Mouse (Mus musculus) brain, adult 2 months (tissue): ENCODE data around the gene Mgat4c.
"Not testable (repeated sequence)": the region's sequence is repeated elsewhere in the genome, so short reads cannot be mapped to it uniquely, and the experiment has no call there.

Experiments used
- DNase-seq: peaks from one replicate; pipeline ENCODE4 v3.0.0; 2011; ENCODE audit warnings: low read depth, low spot score

Mgat4c gene

DNA sequence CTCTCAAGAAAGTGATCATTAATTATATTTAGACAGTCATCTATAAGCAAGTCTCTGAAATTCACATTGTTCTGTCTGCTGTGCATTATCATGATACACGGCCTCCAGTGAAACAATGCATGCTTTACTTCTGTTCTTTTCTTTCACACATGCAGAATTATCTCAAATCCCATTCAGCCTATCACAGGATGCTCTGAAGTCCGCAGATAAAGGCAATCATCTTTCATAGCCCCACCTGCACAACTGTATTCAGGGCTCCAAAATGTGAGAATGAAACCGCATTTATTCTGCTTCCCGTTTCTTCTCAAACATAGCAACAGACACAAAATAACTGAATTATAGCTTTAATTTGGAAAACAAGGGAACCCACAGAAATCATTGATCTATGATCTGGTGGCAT lies 446.1 kb downstream of the Mgat4c start:
- DNase-seq = no peak

DNA sequence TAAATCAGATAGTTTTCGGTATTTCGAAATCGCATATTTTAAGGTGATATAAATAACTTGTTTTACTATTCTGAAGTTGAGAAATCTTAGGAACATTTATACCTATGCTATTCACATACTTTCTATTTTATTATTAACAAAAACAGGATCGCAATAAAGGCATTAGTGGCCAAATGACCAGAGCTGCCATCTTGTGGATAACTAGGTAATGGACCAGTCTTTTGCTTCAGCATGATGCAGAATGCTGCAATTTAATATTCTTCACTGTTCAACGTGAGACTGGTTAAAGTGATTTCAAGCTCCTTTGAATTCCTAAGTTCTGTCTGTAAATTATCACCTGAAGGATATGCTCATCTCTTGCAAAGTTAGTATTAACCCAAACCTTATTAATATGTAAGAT lies 473.6 kb downstream of the Mgat4c start:
- DNase-seq = peak; percentile 35

DNA sequence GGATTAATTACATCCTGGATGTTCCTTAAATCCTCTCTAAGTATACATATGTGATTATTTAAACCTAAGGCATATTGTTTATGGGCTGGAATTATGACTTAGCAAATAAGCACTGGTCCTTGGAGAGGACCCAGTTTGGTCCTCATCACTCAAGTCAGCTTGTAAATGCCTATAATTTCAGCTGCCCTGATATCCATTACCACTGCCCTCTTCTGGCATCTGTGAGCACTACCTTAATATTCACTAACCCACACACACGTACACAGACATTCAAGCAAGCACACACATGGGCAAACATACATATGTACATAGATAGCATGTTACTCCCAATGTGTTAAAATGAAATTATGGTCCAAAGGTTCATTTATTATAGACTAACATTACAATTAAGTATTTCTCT lies 474.6 kb downstream of the Mgat4c start:
- DNase-seq = no peak

DNA sequence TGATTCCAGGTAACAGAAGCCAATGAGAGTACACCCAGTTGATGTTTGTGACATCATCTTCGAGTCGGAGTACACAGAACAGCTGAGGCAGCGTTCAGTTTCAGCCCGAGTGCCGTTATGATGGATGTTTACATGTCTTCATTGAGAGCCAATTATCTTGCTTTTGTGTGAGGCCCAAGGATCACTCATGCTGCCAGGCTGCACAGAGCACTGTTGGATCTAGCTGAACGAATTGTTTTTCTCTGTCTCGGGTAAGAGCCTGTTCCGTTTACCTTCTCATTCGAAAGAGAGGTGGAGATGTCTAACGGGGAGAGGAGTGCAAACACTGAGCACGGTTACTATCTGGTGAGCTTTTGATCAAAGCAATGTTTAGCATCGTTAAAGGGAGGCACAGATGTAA lies 477.5 kb downstream of the Mgat4c start:
- DNase-seq = peak; percentile 48

DNA sequence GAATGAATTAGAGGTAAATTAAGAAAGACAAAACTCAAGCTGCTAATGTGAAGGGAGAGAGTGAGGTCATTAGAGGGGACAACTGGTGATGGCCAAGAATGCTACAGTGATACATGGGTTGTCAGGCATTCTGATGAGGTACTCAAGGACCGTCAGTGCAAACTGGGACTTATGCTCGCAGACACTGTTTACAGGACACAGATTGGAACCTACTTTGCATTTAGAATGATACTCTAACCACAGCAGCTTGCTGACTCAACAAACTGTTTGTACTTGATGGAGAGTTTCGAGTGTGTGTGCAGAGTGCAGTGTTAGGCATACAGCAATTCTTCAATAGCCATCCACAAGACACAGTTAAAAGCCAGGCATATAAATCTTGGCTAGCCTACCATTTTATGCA lies 503.4 kb downstream of the Mgat4c start:
- DNase-seq = peak; percentile 39

DNA sequence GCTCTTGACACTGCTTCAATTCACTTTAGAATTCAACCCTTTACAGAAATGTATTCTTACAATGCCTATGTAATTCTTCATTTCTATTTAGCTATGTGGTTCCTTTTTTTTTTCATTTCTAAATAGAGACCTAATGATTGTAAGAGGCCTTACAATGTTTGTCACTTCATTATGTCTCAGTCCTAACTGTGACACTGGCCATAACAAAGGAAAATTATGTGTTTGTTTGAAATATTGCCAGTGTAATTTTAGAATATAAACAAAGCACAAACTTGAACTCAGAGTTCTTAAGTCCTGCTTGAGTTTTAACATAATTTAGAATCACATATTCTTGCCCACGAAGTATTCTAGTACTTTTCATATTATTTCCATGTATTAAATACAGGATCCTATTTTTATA lies 510.4 kb downstream of the Mgat4c start:
- DNase-seq = no peak

DNA sequence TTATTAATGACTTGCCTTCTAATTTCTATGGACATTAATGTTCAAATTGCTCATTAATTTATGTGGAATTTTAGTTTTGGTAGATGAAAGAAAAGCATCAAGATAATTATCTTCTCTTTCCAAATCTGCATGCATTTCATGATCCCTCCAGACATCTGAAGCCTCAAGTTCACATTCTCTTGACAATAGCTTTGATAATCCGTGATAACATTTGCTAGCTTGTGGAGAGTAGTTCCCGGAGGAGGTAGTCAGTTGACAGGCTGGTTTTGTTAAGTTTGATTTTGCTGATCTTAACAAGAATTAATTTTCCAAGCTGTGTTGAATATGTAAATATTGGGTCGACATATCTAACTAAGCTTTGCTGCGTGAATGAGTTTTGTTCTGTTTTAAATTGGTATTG lies 515.6 kb downstream of the Mgat4c start:
- no peak for DNase-seq

DNA sequence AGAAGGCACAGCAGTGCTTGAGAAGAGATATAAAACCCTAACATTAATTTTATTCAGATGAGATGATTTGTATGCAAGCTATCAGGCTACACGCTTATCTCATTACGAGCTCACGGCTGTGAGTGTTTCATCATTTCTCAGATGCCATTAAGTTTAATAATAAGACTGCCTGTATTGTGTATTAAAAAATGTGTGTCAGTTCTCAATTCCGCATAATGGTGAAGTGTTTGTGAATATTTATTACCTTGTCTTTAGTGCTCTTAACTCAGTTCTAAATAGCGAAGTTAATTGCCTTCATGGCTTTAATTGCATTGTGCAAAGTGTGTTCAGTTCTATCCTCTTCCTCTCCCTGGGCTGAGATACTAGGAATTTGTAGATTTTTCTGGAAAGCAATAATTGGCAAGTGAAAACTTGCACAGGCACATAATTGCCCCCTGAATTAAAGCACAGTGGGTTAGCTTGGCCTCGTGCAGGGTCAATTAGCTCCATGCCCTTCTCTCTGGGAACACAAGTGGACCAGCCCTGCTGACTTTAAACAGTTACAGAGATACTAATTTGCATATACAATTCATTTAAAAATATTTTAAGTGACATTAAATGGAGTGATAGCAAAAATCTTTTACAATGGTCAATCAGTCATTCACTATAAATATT lies 557.4 kb downstream of the Mgat4c start:
- no peak for DNase-seq

DNA sequence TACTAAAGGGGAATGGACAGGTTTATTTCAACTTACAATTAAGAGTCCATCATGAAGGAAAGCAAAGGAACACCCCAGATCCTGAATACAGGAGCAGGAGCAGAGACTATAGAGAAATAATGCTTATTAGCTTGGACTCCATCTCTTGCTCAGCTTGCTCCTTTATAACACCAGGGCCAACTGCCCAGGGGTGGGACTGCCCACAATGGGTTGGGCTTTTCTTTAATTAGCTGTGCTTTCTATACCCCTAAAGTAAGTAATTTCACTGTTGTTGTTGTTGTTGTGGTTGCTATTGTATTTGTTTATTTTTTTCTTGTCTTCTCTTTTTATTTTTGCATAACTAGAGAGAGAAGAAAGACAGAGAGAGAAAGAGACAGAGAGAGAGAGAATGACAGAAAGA lies 562.6 kb downstream of the Mgat4c start:
- no peak for DNase-seq

DNA sequence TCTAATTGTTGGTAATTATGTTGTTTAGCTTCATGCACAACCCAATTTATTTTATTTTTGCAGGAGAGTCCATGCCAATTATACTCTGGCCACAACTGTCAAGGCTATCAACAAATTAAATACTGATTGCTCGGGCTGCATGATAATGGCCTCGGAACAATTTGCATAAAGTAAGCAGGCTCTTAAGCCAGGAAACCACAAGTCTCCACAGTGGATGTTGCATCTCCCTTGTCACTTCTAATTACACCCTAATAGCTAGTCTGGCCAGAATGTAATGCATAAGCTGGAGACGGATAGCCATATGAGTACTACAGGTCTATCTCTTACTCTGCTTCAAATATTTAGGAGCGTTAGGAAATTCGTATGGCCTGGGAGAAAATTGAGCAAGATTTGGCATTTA lies 563.3 kb downstream of the Mgat4c start:
- no peak for DNase-seq

DNA sequence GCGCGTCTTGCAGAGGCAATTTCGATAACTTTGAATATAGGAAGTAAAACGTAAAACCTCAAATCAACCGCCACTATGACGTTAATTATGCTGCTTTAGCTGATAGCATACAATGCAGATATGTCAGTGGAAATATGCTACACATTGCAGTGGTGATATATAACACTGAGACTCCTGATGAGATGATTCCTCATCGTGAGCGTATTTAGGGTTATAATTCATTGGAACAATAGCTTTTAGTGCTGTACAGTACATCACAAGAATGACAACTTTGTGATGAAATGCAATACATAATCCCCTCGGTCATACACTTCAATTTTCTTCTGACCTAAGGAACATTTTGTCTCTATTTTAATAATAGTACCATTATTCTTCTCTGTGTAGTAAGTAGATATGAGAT lies 564.0 kb downstream of the Mgat4c start:
- DNase-seq = no peak

DNA sequence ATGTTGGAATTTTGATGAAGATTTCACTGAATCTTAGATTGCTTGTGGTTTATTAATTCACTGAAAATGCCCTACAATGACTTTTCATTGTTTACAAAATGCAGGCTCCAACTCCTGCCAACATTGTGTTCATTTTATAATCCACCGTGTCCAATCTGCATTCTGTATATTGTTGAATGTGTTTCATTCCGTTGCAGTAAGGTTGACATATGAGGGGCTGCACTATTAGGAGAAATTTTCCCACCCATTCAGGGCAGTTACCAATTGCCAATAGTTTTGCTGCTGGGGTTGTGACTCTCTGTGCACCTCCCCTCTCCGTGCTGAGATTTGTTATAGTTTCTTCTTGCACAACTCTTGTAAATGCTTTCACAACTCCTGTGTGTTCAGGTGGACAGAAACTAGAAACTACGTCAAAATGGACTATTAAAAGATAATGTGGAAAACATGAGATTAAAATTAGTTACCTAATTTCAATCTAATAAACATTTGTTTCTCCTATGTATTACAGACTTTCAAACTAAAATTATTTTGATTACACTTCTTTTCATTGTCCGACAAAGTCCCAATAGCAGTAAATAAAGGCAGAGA lies 627.7 kb downstream of the Mgat4c start:
- DNase-seq = no peak

DNA sequence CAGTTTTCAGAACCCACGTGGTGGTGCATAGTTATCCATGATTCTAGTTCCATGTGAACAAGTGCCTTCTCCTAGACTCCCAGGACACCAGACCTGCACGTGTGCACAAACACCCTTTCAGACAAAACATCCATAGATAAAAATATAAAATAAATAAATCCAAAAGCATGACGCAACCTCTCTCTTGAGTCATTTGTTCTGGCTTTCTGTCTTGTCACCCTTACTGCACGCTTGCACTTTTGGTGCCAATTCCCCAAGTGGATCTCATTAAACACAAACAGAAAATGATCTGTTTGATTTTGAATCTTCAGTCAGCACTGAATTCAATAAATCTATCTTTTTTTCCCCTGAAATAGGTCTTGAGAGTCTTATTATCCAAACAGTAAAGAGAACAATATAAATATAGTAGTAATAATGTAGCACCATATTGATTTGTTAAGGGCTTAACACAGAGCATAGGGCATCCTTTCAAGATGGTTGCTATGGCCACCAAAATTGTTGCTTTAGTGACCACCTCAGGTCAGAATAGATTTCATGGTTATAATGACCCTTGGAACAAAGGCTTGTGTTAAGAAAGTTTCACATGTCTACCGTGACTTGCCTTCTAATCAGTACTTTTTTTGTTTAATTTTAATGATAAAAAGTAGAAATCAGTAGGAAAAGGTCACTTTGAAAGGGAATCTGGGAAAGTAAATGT lies 684.5 kb downstream of the Mgat4c start:
- no peak for DNase-seq

DNA sequence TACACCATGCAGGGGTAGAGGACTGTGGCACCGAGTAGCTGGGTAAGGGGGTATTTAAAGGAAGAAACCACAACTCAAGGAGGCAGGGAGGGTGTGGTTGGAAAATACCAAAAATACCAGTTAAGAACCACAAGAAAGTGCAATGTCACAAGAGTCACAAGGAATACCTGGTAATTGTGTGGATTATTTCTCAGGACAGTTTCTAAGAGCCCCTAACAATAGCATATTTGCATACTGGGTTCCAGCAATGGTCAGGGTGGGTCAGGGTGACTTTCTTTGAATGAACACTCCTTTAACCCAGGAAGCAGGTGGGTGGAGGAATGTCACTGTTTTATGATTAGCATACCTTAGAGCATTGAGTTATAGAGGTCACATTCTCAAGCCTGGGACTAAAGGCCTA lies 689.3 kb downstream of the Mgat4c start:
- no peak for DNase-seq

DNA sequence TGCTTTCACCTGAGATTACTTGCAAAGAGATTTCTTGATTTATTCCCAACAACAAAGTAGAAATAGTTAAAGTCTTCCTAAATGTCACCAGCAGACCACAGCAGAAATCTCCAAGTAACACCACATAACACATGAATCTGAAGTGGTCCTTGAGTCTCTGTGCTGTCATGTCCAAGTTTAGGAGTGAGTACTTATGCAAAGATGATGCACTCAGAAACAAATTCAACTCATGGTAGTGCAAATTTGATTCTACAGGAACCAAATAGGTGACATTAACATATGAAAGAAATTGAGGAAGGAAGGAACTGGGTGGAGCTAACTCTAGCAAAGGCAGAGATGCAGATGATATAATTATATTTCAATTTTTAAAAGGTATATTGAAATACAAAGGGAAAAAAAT lies 690.8 kb downstream of the Mgat4c start:
- no peak for DNase-seq

DNA sequence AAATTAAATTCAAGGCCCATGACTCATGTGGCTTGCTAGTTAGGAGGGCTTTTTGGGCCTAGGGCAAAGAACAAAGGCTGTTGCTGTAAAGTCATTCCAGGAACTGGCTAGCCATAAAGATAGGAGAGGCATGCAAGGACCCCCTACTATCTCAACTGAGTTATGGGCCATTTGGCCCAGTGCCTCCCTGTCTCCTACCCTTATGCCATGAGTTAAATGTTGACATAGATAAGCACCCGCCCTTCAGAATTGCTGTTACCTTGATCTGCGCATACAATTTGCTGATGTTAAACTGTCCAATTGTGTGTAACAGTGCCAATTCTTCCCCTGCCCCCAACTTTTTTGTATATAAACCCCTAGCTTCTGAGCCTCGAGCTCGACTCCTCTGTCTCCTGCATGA lies 692.8 kb downstream of the Mgat4c start:
- DNase-seq = no peak

DNA sequence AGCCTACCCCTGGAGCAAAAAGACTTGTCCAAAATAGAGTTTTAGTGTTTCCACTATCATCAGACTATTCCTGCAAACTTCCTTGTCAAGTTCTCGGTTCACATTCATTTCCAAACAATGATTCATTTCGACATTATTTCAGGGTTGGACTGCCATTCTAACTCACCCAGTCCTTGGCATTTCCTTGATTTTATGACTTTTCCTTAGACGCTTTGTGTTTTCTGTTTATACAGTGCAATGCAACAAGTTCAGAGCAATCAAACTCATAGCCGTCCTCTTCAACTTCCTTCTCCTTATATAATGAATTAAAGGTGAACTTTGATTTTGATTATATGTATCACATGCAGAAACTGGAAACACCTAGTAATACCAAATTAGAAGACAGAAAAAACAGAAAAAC lies 696.1 kb downstream of the Mgat4c start:
- DNase-seq = no peak

DNA sequence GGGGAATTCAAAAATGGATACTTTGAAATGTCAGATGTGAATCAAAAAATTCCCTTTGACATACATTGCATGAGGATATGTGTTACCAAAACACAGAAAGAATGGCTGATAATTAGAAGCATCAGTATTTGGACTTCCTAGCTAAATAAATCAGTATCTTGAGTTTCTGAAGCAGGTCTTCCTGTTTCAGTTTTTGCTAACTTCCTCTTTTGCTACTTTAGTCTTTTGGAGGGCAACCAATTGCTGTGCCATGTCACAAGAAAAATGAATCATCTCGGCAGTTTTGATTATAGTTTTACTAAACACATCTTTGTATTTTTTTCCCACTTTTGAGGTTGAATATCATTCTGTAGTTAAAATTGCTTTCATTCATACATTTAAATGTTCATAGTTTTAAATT lies 707.9 kb downstream of the Mgat4c start:
- DNase-seq = no peak

DNA sequence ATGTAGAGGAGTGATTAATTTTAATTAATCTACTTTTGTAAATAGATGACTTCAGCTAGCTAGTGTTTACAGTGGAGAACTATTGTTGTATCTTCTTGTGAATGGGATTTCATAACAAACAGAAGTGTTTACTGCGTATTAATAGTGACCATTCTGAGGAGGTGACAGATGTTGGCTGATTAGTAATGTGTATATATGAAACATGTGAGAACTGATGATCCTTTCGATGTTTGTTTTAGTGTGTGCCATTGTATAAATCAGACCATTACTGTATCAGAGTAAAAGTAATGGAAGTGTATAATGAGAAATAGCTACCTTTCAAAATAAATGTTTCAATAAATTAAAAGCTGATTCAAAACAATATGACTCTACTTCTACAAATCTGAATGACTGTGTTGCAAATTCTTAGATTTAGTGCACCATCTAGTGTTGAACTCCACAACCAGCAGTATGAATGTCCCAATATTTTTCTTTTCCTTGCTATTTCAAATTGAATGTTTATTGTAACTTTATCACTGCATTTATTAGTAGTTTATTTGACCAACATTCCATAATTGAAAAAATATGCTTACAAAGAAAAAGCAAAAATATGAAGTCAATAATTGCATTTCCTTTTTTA lies 736.5 kb downstream of the Mgat4c start:
- peak; percentile 46 for DNase-seq

DNA sequence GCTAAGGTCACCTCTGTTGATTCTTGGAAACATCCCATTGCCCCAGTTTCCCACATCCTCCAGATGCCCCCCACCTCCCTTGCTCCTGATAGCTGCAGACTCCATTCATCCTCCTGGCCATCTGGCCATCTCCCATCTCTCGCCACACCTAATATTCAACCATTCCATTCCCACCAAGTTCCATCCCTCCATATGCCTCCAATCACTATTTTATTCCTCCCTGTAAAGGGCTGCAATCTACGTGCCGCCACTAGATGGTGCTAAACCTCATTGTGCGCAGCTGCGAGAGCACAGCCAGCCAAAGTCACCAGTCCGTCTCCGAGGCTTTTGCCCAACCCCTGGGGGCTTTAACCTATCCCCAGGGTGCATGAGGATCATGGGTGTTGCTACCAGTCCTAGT lies 753.8 kb downstream of the Mgat4c start:
- peak; percentile 5 for DNase-seq

DNA sequence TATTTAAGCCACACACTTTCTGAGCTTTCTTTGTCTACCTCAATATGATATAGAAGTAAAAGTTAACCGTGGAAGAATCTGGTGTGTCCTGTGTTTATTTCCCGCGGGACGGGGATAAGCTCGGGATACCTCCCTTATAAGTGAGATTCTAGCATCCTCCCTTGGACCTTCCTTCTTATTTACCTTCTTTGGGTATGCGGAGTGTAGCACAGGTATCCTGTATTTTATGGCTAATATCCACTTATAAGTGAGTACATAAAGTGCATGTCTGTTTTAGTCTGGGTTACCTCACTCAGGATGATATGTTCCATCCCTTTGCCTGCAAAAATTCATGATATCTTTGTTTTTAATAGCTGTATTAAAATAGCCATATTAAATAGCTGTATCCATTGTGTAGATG lies 754.2 kb downstream of the Mgat4c start:
- DNase-seq = not testable (repeated sequence)
